Mouse (Mus musculus) embryonic facial prominence, embryonic 15.5 days (tissue): Measurements from ENCODE around the gene Pkib. TPM values are rescaled to one million over a fixed set of nuclear protein-coding genes. Genes with fewer than 3 reads are reported as not detected.

ENCODE experiments used
- ATAC-seq: fragments of 200-750 bp; cut with Nextera tagmentation; 2 replicates; pipeline ENCODE4 v1.8.0; 2017; ENCODE audit warnings: low read depth, moderate TSS enrichment; ENCODE audit not compliant: insufficient number of reproducible peaks, low FRiP score, low TSS enrichment
- H3K27ac ChIP-seq: fragments of 300-500 bp; sonication (generic); replicated peaks from 2 replicates; pipeline ENCODE4 v1.5.1; 2015; ENCODE audit warnings: mild to moderate bottlenecking, inconsistent platforms
- H3K27me3 ChIP-seq: fragments of 300-500 bp; sonication (generic); 2 replicates; pipeline ENCODE4 v1.6.1; 2015; ENCODE audit warnings: inconsistent platforms
- H3K36me3 ChIP-seq: fragments of 300-500 bp; sonication (generic); 2 replicates; pipeline ENCODE4 v1.6.1; 2015; ENCODE audit warnings: mild to moderate bottlenecking, inconsistent platforms
- H3K4me1 ChIP-seq: fragments of 300-500 bp; sonication (generic); 2 replicates; pipeline ENCODE4 v1.6.1; 2015; ENCODE audit warnings: inconsistent platforms
- H3K4me2 ChIP-seq: fragments of 300-500 bp; sonication (generic); replicated peaks from 2 replicates; pipeline ENCODE4 v1.6.1; 2015; ENCODE audit warnings: mild to moderate bottlenecking, inconsistent platforms
- H3K4me3 ChIP-seq: fragments of 300-500 bp; sonication (generic); replicated peaks from 2 replicates; pipeline ENCODE4 v1.5.1; 2015; ENCODE audit warnings: mild to moderate bottlenecking, inconsistent platforms
- H3K9ac ChIP-seq: fragments of 300-500 bp; sonication (generic); 2 replicates; pipeline ENCODE4 v1.6.1; 2015; ENCODE audit warnings: inconsistent platforms
- H3K9me3 ChIP-seq: fragments of 300-500 bp; sonication (generic); replicated peaks from 2 replicates; pipeline ENCODE4 v1.6.1; 2016; ENCODE audit warnings: inconsistent platforms
- WGBS: fragments of 180-500 bp; shearing (Covaris S2); methylation state at CpG from one replicate; pipeline ENCODE4 v1.1.7; 2015; 5-methylcytosine and 5-hydroxymethylcytosine counted together
- polyA plus RNA-seq: library from polyadenylated mRNA; unstranded; fragments of >200 nt; fragmentation: Nextera tagmentation; extraction: Ambion mirVana; gene quantifications from 2 replicates; pipeline ENCODE4 v1.2.1, GENCODE M21; 2015

Gene Pkib
- 2.3 and 3.0 TPM in 2 replicates for polyA plus RNA-seq

- Histone ChIP-seq H3K27me3 (peaks cover 14% of the 10 kb centered on the region), H3K4me1 (peaks cover 10% of the 10 kb centered on the region), H3K27ac (no peak within 1 kb of the TSS), H3K4me2 (peak within 1 kb of the TSS; percentile 59), H3K9ac (no peak within 1 kb of the TSS), H3K9me3 (no peaks in the 10 kb centered on the region), H3K36me3 (no peaks in the 10 kb centered on the region), H3K4me3 (peak within 1 kb of the TSS; percentile 36)
- WGBS = 1% methylated on average over 41 of the region's 41 CpGs
- ATAC-seq = peak; percentile 88
These were observed at the start of gene Pkib for GRCm38 (mm10) chr10:57631896-57632867. Pkib (plus strand) TSS chr10:57631981.

- no peak overlapping the region for H3K4me2 ChIP-seq
These were observed 47.9 kb upstream of the Pkib start for GRCm38 (mm10) chr10:57583927-57584326.

DNA sequence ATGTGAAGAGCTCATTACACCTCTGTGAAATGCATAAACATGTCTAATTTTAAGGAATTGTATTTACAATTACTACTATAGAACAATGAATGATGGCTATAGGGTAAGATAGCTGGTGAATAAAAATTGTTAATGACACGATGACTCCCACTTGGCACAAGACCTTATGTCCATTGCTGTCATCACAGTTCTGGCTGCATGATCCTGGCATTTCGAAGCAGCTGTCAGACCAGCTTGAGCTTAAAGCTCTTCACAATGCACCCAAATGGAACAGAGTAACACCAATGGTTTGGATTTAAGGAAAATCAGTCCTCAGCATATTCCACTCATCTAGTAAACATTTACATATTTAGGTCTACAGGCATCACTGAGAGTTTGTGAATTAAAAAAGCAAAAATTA is 37.5 kb upstream of the Pkib start:
- WGBS = 84% methylated on average over 2 of the region's 2 CpGs
- ATAC-seq = no peak
- no peaks in the 10 kb centered on the region for H3K36me3 ChIP-seq

More at GRCm38 (mm10) chr10:57583927-57584326, 47.9 kb upstream of the Pkib start:
- H3K9ac ChIP-seq = no peak overlapping the region
- H3K27me3 ChIP-seq = no peaks in the 10 kb centered on the region
- no peak for ATAC-seq
- no peaks in the 10 kb centered on the region for H3K36me3 ChIP-seq
- no peaks in the 10 kb centered on the region for H3K9me3 ChIP-seq
- H3K4me3 ChIP-seq = no peak overlapping the region
- no peak overlapping the region for H3K27ac ChIP-seq
- no peaks in the 10 kb centered on the region for H3K4me1 ChIP-seq
- WGBS = 50% methylated on average over 1 of the region's 1 CpGs

DNA sequence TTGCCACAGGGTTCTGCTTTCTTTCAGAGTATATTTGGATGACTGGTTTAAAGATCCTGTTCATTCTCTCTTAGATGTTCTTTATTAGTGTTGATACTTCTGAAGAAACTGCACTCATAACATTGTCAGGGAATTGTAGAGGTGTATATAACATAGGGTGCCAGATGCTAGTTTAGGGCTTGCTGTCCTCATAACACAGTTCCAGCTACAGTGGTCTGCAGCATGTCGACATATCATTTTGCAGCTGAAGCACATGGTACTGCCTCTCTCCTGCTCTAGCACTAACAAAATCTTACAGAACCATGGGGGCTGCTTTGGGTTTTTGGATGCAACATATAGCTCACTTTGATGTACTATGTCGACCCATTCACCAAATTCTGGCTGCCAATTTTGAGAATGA is 34.6 kb upstream of the Pkib start:
- ATAC-seq = no peak
- Histone ChIP-seq H3K9ac (no peak overlapping the region), H3K27ac (no peak overlapping the region), H3K4me1 (no peaks in the 10 kb centered on the region), H3K4me2 (no peak overlapping the region), H3K36me3 (no peaks in the 10 kb centered on the region), H3K4me3 (no peak overlapping the region), H3K27me3 (no peaks in the 10 kb centered on the region), H3K9me3 (no peaks in the 10 kb centered on the region)
- 65% methylated on average over 2 of the region's 2 CpGs for WGBS

More for the DNA sequence above, 37.5 kb upstream of the Pkib start:
- H3K4me1 ChIP-seq = no peaks in the 10 kb centered on the region
- H3K4me2 ChIP-seq = no peak overlapping the region
- H3K27me3 ChIP-seq = no peaks in the 10 kb centered on the region
- H3K9ac ChIP-seq = no peak overlapping the region
- no peaks in the 10 kb centered on the region for H3K9me3 ChIP-seq
- no peak overlapping the region for H3K27ac ChIP-seq
- H3K4me3 ChIP-seq = no peak overlapping the region

- no peaks in the 10 kb centered on the region for H3K36me3 ChIP-seq
- WGBS = 84% methylated on average over 4 of the region's 4 CpGs
- ATAC-seq = no peak
These were observed 28.8 kb upstream of the Pkib start for GRCm38 (mm10) chr10:57602951-57603350.

DNA sequence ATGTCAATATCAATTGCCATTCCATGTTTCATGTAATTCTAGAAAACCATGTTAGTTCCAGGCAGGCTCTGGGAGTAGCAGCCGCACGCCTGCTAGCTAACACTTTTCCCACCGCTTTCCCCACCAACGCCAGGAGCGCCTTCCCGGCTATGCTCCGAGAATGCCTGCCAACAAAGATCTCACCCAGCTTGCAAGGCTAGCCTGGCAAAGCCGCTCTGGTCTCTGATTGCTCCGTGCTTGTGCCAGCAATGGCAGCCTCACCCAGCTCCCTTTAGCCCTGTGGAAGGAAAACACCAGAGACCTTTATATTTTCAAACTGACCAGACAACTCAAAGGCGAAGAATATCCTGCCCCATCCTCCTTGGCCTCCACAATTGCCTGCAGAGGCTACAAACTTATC is 8.5 kb upstream of the Pkib start:
- no peak overlapping the region for H3K9ac ChIP-seq
- H3K4me2 ChIP-seq = no peak overlapping the region
- no peaks in the 10 kb centered on the region for H3K36me3 ChIP-seq
- H3K9me3 ChIP-seq = no peaks in the 10 kb centered on the region
- no peaks in the 10 kb centered on the region for H3K4me1 ChIP-seq
- WGBS = 80% methylated on average over 10 of the region's 10 CpGs
- no peak for ATAC-seq
- H3K27me3 ChIP-seq = no peaks in the 10 kb centered on the region
- no peak overlapping the region for H3K4me3 ChIP-seq
- no peak overlapping the region for H3K27ac ChIP-seq

More at GRCm38 (mm10) chr10:57602951-57603350, 28.8 kb upstream of the Pkib start:
- Histone ChIP-seq H3K27me3 (no peaks in the 10 kb centered on the region), H3K4me1 (no peaks in the 10 kb centered on the region), H3K4me2 (no peak overlapping the region), H3K9ac (no peak overlapping the region), H3K9me3 (no peaks in the 10 kb centered on the region), H3K4me3 (no peak overlapping the region), H3K27ac (no peak overlapping the region)

- Histone ChIP-seq H3K4me2 (no peak overlapping the region), H3K27ac (no peak overlapping the region), H3K4me1 (peaks cover 10% of the 10 kb centered on the region), H3K36me3 (no peaks in the 10 kb centered on the region), H3K9ac (no peak overlapping the region), H3K9me3 (no peaks in the 10 kb centered on the region), H3K27me3 (peaks cover 12% of the 10 kb centered on the region), H3K4me3 (no peak overlapping the region)
- no peak for ATAC-seq
- WGBS = 82% methylated on average over 2 of the region's 2 CpGs
These were observed 4.0 kb upstream of the Pkib start for GRCm38 (mm10) chr10:57627773-57628172.

- peaks cover 14% of the 10 kb centered on the region for H3K27me3 ChIP-seq
- no peak overlapping the region for H3K4me2 ChIP-seq
- H3K4me3 ChIP-seq = no peak overlapping the region
- H3K36me3 ChIP-seq = no peaks in the 10 kb centered on the region
- H3K27ac ChIP-seq = no peak overlapping the region
- H3K4me1 ChIP-seq = peaks cover 10% of the 10 kb centered on the region
- WGBS = 93% methylated on average over 2 of the region's 2 CpGs
- no peaks in the 10 kb centered on the region for H3K9me3 ChIP-seq
- H3K9ac ChIP-seq = no peak overlapping the region
- no peak for ATAC-seq
These were observed 1.2 kb upstream of the Pkib start for GRCm38 (mm10) chr10:57630557-57630956.

- Histone ChIP-seq H3K27me3 (peaks cover 14% of the 10 kb centered on the region), H3K4me3 (no peak overlapping the region), H3K4me1 (peaks cover 10% of the 10 kb centered on the region), H3K27ac (no peak overlapping the region), H3K9me3 (no peaks in the 10 kb centered on the region), H3K36me3 (no peaks in the 10 kb centered on the region), H3K4me2 (no peak overlapping the region), H3K9ac (no peak overlapping the region)
- no peak for ATAC-seq
- WGBS = 74% methylated on average over 4 of the region's 4 CpGs
These were observed 1.1 kb downstream of the Pkib start for GRCm38 (mm10) chr10:57632868-57633240.

DNA sequence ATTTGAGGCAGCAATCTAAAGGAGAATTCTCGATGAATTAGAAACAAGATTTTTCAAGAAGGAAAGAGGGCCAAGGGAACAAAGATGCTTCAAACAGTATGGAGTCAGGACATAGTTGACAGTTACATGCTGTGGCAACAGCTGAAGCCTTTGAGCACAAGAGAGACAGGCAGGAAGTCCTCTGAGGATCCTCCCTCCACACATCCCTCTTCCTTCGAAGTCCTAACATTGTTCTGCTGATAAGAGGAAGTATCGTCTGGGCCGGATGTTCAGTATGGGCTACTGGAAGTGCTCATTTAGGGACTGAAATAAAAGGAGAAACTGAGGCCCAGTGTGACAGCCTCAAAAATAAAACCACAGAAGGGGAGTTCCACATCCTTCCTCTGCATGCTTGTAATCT is 5.2 kb downstream of the Pkib start:
- Histone ChIP-seq H3K27me3 (peaks cover 10% of the 10 kb centered on the region), H3K4me2 (no peak overlapping the region), H3K9ac (no peak overlapping the region), H3K4me3 (no peak overlapping the region), H3K4me1 (peaks cover 6% of the 10 kb centered on the region), H3K9me3 (no peaks in the 10 kb centered on the region), H3K36me3 (no peaks in the 10 kb centered on the region), H3K27ac (no peak overlapping the region)
- WGBS = 58% methylated on average over 4 of the region's 4 CpGs
- no peak for ATAC-seq

DNA sequence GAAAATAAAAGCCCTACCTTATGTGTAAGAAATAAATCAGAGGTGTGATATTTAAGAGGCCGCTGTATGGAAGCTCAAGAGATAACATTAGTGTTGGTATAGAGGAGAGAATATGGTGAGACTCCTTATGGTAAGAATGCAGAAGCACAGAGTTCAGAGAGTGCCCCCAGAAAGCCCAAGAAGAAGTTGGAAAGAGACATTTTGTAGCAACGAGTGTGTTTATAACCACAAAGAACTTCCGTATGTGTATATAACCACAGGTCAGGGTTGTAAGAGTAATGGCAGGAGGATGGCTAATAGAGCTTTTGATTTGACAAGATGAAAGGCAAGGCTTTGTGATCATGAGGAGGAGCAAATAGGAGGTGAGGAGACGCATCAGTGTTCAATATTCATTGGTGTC is 6.5 kb downstream of the Pkib start:
- no peaks in the 10 kb centered on the region for H3K27me3 ChIP-seq
- no peak for ATAC-seq
- no peak overlapping the region for H3K4me2 ChIP-seq
- H3K9ac ChIP-seq = no peak overlapping the region
- no peaks in the 10 kb centered on the region for H3K36me3 ChIP-seq
- WGBS = 82% methylated on average over 4 of the region's 4 CpGs
- H3K9me3 ChIP-seq = no peaks in the 10 kb centered on the region
- H3K27ac ChIP-seq = no peak overlapping the region
- no peak overlapping the region for H3K4me3 ChIP-seq
- no peaks in the 10 kb centered on the region for H3K4me1 ChIP-seq

DNA sequence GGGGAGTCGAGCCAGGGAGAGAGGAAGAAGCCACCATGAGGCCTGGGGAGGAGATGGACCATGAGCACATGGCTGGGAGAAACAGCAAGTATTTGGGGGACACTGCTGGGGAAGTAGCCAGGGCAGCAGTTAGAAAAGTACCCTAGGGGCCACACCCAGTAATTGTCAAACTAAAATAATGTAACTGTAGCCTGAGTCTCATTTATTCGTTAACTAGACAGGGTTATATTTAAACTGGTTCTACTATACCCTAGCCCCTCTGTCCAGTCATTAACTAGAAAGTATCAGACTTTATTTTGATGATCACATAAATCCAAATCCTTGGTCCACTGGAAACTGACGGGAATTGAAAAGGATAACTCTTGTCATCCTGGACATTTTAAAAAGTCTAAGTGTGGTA is 7.8 kb downstream of the Pkib start:
- Histone ChIP-seq H3K27ac (no peak overlapping the region), H3K36me3 (no peaks in the 10 kb centered on the region), H3K4me3 (no peak overlapping the region), H3K4me1 (no peaks in the 10 kb centered on the region), H3K9me3 (no peaks in the 10 kb centered on the region), H3K27me3 (no peaks in the 10 kb centered on the region), H3K4me2 (no peak overlapping the region), H3K9ac (no peak overlapping the region)
- no peak for ATAC-seq
- WGBS = 67% methylated on average over 3 of the region's 3 CpGs
